Mouse (Mus musculus): ENCODE measurements around the gene Ddx54.

The Ddx54 gene

DNA sequence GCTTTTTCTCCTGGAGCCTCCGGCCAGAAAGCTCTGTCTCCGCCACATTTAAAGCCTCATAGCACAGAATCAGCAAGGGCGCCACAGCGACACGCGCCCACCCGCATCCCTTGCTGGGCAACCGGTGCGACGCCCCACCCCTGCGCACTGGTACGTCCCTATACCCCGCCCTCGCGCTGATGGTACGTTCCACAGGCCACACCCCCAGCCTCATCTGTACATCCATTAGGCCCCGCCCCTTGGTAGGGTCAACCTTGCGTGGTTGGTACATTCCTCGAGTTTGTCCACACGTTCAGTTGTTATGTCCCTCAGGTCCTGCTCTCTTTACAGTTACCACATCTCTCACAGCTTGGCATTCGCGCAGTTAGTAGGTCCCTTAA lies at the start of gene Ddx54, which contains the start of gene Rita1:
Gene Ddx54 (plus strand): TSS at position 298 of the 380 bp plus-strand sequence.
Gene Rita1 (minus strand): TSS at position 148 of the 380 bp plus-strand sequence.
- peak; percentile 92 to 96 for DNase-seq (ENCODE audit: low spot score in 2 of 2)

DNA sequence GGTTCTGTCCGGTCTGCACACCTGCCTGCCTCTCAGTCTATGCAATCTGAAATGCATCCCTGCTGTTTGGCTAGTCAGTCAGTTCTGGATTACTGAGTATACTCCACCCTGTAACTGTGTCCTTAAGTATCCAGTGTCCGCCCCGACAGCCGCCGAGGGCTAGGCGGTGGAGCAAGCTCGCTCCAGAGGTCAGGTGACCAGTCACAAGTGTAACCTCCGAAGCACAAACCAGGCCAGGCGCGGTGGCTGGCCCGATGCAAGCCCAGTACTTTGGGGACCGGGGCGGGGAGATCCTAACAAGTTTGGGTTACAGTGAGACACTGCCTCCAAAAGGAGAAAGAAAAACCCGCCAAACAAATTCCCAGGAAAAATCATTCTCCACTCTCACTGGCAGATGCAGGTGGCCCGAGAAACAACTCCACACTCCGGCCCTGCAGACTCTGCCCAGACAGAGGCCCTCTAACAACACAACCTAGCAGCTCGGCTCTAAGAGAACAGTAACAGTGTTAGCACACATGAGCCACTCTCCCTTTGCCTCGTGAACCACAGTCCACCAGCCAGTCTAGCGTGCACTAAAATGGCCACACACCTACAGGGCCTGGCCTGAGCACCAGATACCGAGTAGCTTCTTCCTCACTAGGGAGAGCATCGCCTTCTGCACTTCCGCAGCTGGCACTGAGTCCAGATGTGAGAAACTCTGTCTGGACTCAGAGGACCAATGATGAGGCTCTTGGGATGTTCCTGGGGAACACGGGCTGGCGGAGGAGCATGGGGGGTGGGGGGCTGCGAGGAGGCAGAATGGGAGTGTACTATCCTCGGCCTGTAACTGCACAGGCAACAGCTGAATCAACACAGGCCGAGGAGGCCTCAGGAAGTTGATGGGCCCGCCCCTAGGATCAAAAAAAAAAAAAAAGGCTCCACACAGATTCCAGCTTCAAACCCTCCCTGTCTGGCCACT lies 49.3 kb upstream of the Ddx54 start:
- DNase-seq (ENCODE audit: low spot score in 2 of 2): no peak

DNA sequence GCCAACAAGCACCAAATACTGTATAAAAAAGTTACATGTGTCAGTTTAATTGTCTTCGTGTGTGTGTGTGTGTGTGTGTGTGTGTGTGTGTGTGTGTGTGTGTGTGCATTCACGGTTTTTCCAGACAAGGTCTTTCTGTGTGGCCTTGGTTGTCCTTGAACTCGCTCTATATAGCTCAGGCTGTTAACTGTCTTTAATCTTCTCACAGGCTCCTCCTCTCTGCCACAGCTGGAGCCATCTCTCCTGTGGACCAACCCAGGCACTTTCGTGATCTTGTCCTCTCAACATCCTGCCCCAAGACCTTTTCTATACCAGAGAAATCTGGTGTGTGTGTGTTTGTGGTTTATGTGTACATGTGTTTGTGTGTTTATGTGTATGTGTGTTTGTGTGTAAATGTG lies 48.6 kb upstream of the Ddx54 start:
- DNase-seq (ENCODE audit: low spot score in 2 of 2): no peak

DNA sequence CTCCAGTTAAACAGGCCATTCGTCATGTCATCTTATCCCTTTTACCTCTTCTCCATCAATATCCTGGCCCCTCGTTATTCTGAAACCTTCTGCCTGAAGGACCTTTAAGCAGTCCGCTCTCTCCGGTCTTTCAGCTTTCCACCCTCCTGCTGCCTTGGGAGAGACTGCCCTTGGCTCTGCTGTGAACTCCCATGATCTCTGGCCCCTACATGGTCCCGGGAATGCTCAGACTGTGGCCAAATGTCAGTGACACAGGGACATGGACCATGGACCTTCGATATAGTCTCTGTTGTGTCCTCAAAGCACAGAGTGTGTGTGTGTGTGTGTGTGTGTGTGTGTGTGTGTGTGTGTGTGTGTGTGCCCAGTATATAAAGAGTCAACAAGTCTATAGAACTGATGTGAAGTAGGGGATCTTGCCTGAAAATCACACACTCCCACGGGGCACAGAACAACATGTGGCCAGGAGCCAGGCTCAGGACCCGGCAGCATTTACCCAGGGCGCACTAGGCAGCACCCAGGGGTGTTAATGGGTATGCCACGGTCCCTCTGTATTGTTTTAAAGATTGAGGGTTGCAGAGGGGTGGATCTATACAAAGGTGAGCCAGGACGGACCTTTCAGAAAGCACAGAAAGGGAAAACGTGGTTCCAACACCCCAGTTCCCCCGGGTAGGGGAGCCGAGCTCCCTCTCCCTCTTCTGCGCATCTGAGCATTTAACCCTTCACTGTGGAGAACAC lies 47.2 kb upstream of the Ddx54 start:
- DNase-seq (ENCODE audit: low spot score in 2 of 2): no peak

DNA sequence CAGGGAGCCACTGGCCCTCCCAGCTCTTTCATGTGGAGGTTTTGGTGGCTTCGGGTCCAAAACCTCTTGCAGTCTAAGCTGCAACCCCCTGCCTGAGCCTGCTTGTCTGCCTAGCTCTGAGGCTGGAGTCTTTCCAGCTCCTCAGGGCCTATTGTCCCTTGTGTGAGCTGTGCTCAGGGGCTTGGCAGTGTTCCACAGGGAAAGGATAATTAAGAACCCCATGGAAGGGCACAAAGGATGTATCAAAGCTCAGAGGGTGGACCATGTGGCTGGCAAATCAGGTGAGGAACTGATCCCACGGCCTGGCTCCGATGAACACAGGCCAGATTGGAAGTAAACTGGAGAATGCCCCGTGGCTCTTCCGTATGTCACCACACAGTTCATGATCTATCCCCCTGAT lies 46.4 kb upstream of the Ddx54 start:
- DNase-seq (ENCODE audit: low spot score in 2 of 2): peak in 1 of 2 experiments; percentile 74

DNA sequence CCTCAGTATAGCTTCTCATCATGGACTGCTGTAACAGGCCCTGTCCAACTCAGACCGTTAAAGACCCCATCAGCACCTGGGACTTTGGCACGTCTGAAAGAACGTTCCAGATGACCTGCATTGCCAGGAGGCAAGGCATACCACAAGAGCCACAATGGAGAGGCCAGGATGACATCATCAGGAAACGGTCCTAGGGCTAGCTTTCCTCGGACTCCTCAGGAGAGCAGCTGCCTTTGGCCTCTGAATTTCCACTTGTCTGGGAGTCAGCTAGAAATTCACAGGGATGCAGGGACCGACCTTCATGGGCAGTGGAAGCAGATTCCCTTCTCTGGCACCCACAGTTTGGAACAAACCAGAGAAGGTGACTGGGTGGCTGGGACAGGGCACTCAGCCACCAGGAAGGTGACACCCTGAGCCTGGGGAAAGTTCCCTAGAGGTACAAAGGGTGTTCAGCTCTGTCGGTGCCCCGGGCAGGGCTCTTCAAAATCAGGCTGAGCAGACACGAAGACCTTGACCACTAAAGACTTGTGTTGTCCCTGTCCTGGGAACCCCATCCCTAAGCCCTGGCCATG lies 45.8 kb upstream of the Ddx54 start:
- DNase-seq (ENCODE audit: low spot score in 2 of 2): peak in 1 of 2 experiments; percentile 37

DNA sequence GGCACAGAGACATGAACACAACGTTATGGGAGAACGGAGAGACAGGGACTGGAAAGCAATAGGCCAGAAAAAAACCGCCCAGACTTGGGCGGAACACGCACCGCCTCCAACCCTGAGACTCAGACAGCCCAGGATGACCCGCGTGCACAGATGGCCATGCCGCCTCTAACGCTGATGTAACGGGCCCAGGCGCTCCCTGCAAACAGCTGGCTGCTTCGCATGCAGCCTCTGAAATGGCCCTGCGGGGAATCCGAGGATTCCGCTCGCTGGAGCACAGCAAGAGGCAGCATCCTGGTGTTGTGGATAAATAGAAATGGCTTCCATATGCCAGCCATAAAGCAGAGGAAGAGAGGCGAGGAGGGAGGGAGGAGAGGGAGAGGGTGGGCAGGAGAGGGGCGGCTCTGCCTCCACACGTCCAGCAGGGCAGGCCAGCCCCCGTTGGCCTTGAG lies 45.3 kb upstream of the Ddx54 start:
- peak in 1 of 2 experiments; percentile 69 for DNase-seq (ENCODE audit: low spot score in 2 of 2)

DNA sequence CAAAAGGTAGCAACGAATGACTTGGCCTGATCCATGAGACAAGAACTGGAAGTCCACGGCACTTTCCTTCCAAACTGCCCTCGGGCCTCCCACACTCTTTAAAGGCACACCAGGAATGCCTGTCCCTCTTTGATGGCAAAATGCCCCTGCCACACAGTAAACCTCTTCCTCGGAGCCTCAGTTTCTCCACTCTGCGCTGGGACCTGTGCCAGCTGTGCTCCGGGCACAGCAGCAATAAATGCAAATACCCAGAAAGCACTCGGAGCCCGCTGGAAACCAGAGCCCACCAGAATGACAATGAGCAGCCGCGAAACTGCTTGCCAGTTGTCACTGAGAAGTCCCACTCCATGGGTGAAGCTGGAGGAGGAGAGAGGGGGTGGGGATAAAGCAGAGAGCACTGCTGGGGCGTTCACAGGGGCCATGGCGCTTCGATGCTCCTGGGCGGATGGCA lies 44.8 kb upstream of the Ddx54 start:
- peak in 1 of 2 experiments; percentile 47 for DNase-seq (ENCODE audit: low spot score in 2 of 2)

DNA sequence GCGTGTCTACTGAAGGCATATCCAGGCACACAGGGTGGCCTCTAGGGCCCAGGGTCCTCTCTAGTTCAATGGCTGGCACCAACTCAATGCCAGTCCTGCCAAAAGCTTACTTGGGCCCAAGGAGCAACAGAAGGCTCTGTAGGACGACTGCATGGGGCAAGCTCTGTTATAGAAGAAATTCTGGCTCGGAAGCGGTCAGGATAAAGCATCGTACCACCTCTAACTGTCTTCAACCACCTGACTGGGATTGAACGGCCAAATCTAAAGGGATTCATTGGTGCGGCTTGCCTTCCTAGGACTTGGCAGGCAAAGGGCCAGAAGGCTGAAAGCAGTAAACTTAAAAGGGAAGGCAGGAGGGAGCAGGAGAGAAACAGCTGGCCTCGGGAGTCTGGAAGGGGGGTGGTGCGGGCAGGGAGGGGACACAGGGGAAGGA lies 44.2 kb upstream of the Ddx54 start:
- DNase-seq (ENCODE audit: low spot score in 2 of 2): peak in 1 of 2 experiments; percentile 57

DNA sequence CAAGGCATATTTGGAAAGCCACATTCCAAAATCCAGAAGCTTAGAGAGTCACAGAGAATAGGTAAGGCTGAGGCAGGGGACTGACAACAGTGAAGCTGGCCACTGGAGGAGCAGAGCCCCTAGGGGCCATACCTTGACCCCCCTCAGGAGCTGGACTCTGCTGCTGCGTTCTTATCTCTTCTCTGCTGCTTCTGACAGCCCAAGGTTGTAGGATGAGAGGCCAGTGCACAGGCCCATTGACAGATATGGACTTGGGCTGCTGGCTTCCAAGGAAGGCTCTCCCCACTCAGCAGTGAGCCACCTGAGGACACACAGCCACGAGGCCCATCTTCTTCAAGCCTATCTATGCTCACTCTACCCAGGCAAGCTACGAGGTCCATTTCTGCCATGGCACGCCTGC lies 43.6 kb upstream of the Ddx54 start:
- no peak for DNase-seq (ENCODE audit: low spot score in 2 of 2)

DNA sequence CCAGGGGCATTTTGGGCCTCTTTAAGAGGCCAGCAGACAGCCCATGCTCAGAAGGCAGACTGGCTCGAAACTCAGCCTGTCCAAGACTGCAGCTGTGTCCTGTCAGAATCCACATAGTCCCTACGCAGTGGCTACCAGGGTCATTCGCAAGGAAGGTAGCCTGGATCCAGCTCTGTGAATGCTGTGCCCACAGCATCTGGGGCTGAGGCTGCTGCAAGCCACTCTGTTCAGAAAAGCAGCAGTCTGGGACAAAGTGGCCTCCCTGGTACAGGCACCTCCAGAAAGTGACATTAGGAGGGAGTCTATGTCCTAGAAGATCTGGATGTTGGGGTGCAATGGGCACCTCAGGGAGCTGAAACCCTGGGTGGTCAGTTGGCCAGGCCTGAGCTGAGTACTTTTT lies 42.7 kb upstream of the Ddx54 start:
- DNase-seq (ENCODE audit: low spot score in 2 of 2): no peak

DNA sequence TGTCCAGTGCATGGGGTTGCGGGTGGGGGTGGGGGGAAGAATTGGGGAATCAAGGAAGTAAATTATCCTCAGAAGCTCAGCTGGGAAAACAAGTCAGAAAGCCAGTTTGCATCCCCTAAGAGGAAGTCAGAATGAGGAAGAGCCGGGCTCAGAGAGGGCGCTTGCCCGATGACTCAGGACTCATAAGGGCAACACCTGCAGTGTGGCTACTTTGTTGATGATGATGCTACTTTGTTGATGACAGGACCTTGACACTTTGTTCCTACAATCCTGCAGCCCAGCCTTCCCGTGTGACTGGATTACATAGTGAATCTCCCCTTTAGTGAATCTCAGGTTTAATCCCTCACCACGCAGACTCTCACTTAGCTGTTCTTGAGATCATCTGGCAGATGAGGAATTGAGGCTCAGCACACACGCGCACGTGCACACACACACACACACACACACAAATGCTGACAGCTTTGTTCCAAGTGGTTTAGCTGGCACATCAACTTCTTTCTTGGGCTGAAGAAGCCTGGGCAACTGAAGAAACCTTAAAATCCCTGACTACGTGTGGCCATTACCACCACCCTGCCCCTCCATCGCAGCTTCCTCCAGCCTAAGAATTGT lies 42.1 kb upstream of the Ddx54 start:
- DNase-seq (ENCODE audit: low spot score in 2 of 2): no peak

DNA sequence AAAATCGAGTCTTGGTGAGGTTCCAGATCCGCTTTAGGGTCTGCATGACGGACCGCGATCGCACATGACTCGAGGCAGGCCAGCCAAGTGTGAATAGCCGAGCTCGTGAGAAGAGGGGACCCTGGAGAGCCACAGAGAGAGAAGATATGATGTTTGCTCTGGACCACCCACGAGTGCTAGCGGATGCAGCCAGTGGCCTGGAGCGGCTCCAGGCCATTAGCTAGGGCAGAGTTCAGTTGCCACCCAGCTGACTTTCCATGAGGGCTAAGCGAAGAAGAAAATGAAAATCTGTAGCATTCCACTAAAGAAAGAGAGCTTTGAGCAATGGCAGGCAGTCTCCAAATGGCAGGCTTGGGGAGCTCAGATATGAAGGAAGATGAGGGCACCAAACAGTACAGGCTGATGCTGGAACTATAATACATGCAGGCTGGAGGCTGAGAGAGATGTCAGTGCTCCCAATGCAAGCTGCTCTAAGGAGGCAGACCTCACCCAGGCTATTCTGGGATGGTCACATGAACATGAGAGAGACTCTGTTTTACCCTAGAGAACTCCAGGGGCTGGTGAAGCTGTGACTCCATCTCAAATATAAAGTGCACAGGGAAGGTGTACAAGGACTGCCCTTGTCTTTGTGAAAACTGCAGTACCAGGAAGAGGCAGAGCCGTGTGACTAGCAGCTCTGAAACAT lies 41.3 kb upstream of the Ddx54 start:
- DNase-seq (ENCODE audit: low spot score in 2 of 2): peak in 1 of 2 experiments; percentile 49

DNA sequence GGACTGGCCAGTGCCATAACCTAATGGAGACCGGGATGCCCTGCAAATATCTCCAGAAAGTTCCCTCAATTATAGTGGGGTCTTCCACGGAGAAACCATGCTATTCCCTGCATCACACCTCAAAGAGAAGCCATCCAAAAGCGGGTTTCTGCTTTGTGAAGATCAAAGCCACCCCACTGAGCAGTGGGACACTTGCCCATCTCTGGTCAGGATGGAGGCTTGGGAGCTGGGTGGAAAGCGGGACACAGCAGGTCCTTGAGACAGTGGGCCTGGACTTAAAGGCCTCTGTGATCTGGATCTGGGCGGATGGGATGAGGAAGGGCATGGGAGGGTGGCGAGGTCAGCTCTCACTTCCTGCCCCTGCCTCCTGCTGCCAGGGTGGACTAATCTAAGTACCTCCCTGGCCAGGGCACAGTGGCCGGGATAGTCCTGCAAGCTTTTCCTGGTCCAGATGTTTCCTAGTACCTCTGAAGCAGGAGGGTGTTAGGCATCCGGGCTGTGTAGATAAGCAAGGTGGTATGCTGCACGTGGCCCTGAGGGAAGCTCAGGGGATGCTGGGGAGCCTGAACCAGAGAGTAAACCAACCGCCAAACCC lies 38.0 kb upstream of the Ddx54 start:
- no peak for DNase-seq (ENCODE audit: low spot score in 2 of 2)

DNA sequence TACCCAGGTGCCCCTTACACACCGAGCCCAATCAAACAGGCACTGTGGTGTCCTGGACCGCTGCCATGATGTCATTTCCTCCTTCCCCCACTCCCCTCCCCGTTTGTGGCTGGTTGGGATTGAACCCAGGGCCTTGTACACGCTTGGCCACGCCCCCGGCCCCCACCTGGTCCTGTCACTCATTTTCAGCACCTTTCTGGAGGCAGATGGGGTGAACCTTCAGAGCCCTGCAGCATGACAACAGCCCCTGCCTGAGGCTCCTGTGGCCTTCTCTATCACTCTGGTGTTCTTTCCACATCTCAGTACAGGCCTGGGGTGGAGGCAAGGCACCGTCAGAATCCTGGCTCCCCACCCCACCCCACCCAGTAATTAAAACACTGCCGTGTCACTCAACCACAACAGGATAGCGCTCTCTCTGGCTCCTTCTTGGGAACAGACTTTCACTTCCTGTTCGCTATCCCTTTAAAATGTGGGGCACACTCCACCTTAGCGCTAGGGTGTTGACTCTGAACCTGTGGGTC lies 35.7 kb upstream of the Ddx54 start:
- DNase-seq (ENCODE audit: low spot score in 2 of 2): no peak

DNA sequence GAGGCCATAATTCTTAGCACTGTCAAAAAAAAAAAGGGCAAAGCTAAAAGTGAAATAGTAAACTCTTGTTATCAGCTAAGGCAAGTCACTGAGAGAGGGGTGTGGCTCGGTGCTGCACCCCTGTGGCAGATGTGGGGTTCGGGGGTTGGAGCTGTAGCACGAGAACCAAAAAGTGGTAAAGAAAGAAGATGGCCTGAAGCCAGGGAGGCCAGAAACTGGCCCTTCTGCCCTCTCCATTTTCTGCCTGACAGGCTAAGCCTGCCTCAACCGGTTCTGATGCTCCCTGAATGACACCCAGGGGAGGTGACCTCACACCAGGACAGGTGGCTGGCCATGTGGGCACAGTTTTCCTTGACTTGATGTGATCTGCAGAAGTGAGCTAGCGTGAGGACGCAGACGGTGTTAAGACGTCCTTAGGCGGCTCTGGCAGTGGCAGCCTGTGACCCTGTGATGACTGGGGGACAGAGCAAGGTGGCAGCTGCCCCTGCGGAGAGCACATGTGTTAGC lies 34.6 kb upstream of the Ddx54 start:
- DNase-seq (ENCODE audit: low spot score in 2 of 2): peak in 1 of 2 experiments; percentile 41

DNA sequence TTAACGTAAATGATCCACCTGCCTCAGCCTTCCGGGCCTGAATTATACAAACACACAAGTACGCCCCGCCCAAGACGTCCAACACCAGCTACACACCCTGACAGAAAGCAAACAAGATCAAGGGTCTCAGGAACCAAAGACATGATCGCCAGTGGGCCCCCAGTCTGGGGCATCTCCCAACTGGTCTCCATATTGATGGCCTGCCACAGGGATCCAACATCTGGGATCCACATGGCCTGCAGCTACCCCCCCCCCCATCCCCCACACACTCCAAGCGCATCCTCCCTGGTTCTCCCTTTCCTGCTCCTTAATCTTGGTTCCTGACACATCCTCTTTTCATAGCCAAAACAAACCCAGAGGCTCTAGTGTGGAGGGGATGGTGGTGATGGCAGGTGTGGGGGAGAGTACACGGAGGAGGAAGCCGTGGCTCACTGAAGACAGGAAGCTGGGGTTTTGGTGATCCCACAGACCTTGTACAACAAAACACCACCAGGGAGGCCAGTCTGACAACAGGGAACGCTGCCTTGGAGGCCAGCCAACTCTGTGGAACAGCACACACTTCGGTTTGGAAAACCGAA lies 33.9 kb upstream of the Ddx54 start:
- no peak for DNase-seq (ENCODE audit: low spot score in 2 of 2)

DNA sequence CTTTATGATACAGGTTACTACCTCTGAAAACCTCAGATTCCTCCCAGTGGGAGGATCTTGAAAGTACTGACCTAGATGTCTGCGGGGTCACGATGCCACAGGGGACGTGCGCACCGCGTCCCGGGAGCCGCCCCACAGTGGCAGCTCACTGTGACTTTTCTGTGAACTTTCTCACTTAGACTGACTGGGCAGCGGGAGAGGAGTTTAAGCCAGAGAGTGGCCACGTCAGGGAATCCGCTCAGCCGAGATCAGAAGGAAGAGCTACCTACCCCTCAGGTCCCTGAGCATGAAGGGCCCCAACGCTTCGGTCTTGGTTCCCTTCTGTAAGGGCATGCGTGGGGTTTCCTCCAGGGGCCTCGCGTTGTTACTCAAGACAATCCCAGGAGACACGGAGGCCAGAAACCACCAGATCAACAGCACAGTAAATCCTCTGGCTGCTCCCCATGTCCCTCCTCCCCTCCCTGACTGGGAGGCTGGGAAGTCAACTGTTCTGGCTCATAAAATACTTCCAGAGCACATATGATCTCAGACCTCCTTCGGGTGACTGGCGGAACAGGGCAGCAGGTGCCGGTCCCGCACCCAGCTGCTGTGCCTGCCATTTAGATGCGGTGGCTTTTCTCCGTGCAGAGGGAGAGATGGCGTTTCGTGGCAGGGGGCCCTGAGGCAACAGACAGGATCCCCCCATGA lies 33.2 kb upstream of the Ddx54 start:
- no peak for DNase-seq (ENCODE audit: low spot score in 2 of 2)

All from cerebellum, postnatal 4 days (tissue).